Mouse (Mus musculus): Measurements from ENCODE around the gene Olfm1.

GRCm38 (mm10) chr2:28244667-28245395 lies 52.0 kb downstream of the Olfm1 start:
- TF ChIP-seq CTCF (IDR thresholded peaks at IDR 0.05; ENCODE audit: insufficient read depth, low read depth, low read length) (no peak), POLR2A (IDR thresholded peaks at IDR 0.05; ENCODE audit: insufficient read depth, low read depth, low read length) (no peak)
